Mouse (Mus musculus): ENCODE measurements at regions not wholly inside any gene's neighbourhood (a gene's known extent, or its start where the extent isn't known, plus 50 kb on each side); places are given as distances from the start of the nearest gene placed in this dataset.

GRCm38 (mm10) chr12:110046613-110047012 lies 232.3 kb upstream of the Dio3 start:
- ATAC-seq (ENCODE audit: low FRiP score), result no peak
- Histone ChIP-seq H3K27me3 (no peaks in the 10 kb centered on the region), H3K4me1 (0 out of 2 replicates have a peak, but pooled peaks cover 2% of the 10 kb centered on the region), H3K36me3 (replicated peaks) (no peaks in the 10 kb centered on the region), H3K27ac (no peak overlapping the region), H3K9me3 (no peaks in the 10 kb centered on the region), H3K4me3 (replicated peaks) (no peak overlapping the region), H3K9ac (no peak overlapping the region), H3K4me2 (no peak overlapping the region)
- WGBS, result 55% methylated on average over 9 of the region's 9 CpGs

GRCm38 (mm10) chr12:110047466-110048250 lies 231.2 kb upstream of the Dio3 start:
- Histone ChIP-seq H3K9me3 (no peaks in the 10 kb centered on the region), H3K9ac (no peak overlapping the region), H3K4me1 (0 out of 2 replicates have a peak, but pooled peaks cover 2% of the 10 kb centered on the region), H3K27ac (no peak overlapping the region), H3K36me3 (replicated peaks) (no peaks in the 10 kb centered on the region), H3K27me3 (no peaks in the 10 kb centered on the region), H3K4me3 (replicated peaks) (no peak overlapping the region), H3K4me2 (no peak overlapping the region)
- ATAC-seq (ENCODE audit: low FRiP score), result no peak
- WGBS, result 85% methylated on average over 16 of the region's 16 CpGs

- no peak for ATAC-seq (ENCODE audit: low FRiP score)
- Histone ChIP-seq H3K9me3 (no peaks in the 10 kb centered on the region), H3K27ac (no peak overlapping the region), H3K4me2 (no peak overlapping the region), H3K4me3 (replicated peaks) (no peak overlapping the region), H3K36me3 (replicated peaks) (no peaks in the 10 kb centered on the region), H3K4me1 (0 out of 2 replicates have a peak, but pooled peaks cover 2% of the 10 kb centered on the region), H3K27me3 (no peaks in the 10 kb centered on the region), H3K9ac (no peak overlapping the region)
- 92% methylated on average over 10 of the region's 10 CpGs for WGBS
Observed at GRCm38 (mm10) chr12:110049154-110049736, 229.6 kb upstream of the Dio3 start.

- Histone ChIP-seq H3K4me2 (no peak overlapping the region), H3K27ac (no peak overlapping the region), H3K9me3 (no peaks in the 10 kb centered on the region), H3K9ac (no peak overlapping the region), H3K4me1 (no peaks in the 10 kb centered on the region), H3K36me3 (replicated peaks) (no peaks in the 10 kb centered on the region), H3K27me3 (no peaks in the 10 kb centered on the region), H3K4me3 (replicated peaks) (no peak overlapping the region)
- WGBS, result 78% methylated on average over 5 of the region's 5 CpGs
- no peak for ATAC-seq (ENCODE audit: low FRiP score)
Observed at GRCm38 (mm10) chr12:110059321-110059720, 219.5 kb upstream of the Dio3 start.

- no peaks in the 10 kb centered on the region for H3K36me3 ChIP-seq (replicated peaks)
- H3K27me3 ChIP-seq, result no peaks in the 10 kb centered on the region
- H3K4me3 ChIP-seq (replicated peaks), result no peak overlapping the region
- no peaks in the 10 kb centered on the region for H3K4me1 ChIP-seq
- H3K27ac ChIP-seq, result no peak overlapping the region
- no peak overlapping the region for H3K9ac ChIP-seq
- no peak overlapping the region for H3K4me2 ChIP-seq
- ATAC-seq (ENCODE audit: low FRiP score), result no peak
- H3K9me3 ChIP-seq, result no peaks in the 10 kb centered on the region
- 87% methylated on average over 6 of the region's 6 CpGs for WGBS
Observed at GRCm38 (mm10) chr12:110061961-110062360, 216.9 kb upstream of the Dio3 start.

GRCm38 (mm10) chr12:110063013-110063412 lies 215.9 kb upstream of the Dio3 start:
- whole genome bisulfite sequencing, result 85% methylated on average over 8 of the region's 8 CpGs
- Histone ChIP-seq H3K27me3 (no peaks in the 10 kb centered on the region), H3K4me2 (no peak overlapping the region), H3K4me3 (replicated peaks) (no peak overlapping the region), H3K9ac (no peak overlapping the region), H3K27ac (no peak overlapping the region), H3K4me1 (no peaks in the 10 kb centered on the region), H3K9me3 (no peaks in the 10 kb centered on the region), H3K36me3 (replicated peaks) (no peaks in the 10 kb centered on the region)
- ATAC-seq (ENCODE audit: low FRiP score), result no peak

- no peak for ATAC-seq (ENCODE audit: low FRiP score)
- WGBS, result 66% methylated on average over 4 of the region's 4 CpGs
- no peak overlapping the region for H3K9ac ChIP-seq
Observed at GRCm38 (mm10) chr12:110066361-110066885, 212.4 kb upstream of the Dio3 start.

GRCm38 (mm10) chr12:110070506-110070905 lies 208.4 kb upstream of the Dio3 start:
- Histone ChIP-seq H3K4me3 (replicated peaks) (no peak overlapping the region), H3K4me2 (no peak overlapping the region), H3K36me3 (replicated peaks) (no peaks in the 10 kb centered on the region), H3K27me3 (no peaks in the 10 kb centered on the region), H3K9ac (no peak overlapping the region), H3K27ac (no peak overlapping the region), H3K4me1 (no peaks in the 10 kb centered on the region), H3K9me3 (peaks cover 11% of the 10 kb centered on the region)
- WGBS, result 78% methylated on average over 6 of the region's 6 CpGs
- ATAC-seq (ENCODE audit: low FRiP score), result no peak

More at GRCm38 (mm10) chr12:110066361-110066885, 212.4 kb upstream of the Dio3 start:
- no peaks in the 10 kb centered on the region for H3K4me1 ChIP-seq
- no peak overlapping the region for H3K4me3 ChIP-seq (replicated peaks)
- H3K4me2 ChIP-seq, result no peak overlapping the region
- peaks cover 11% of the 10 kb centered on the region for H3K9me3 ChIP-seq
- no peaks in the 10 kb centered on the region for H3K27me3 ChIP-seq
- no peak overlapping the region for H3K27ac ChIP-seq
- H3K36me3 ChIP-seq (replicated peaks), result no peaks in the 10 kb centered on the region

- Histone ChIP-seq H3K4me3 (replicated peaks) (no peak overlapping the region), H3K27me3 (no peaks in the 10 kb centered on the region), H3K4me1 (no peaks in the 10 kb centered on the region), H3K36me3 (replicated peaks) (no peaks in the 10 kb centered on the region), H3K9me3 (peaks cover 11% of the 10 kb centered on the region), H3K9ac (no peak overlapping the region), H3K27ac (no peak overlapping the region), H3K4me2 (no peak overlapping the region)
- no peak for ATAC-seq (ENCODE audit: low FRiP score)
- WGBS, result 80% methylated on average over 4 of the region's 4 CpGs
Observed at GRCm38 (mm10) chr12:110071823-110072222, 207.0 kb upstream of the Dio3 start.

GRCm38 (mm10) chr12:110074921-110075320 lies 203.9 kb upstream of the Dio3 start:
- H3K27me3 ChIP-seq, result no peaks in the 10 kb centered on the region
- H3K4me2 ChIP-seq, result no peak overlapping the region
- ATAC-seq (ENCODE audit: low FRiP score), result no peak
- H3K9me3 ChIP-seq, result no peaks in the 10 kb centered on the region
- H3K9ac ChIP-seq, result no peak overlapping the region
- 91% methylated on average over 8 of the region's 8 CpGs for WGBS
- H3K4me1 ChIP-seq, result no peaks in the 10 kb centered on the region
- no peaks in the 10 kb centered on the region for H3K36me3 ChIP-seq (replicated peaks)
- no peak overlapping the region for H3K4me3 ChIP-seq (replicated peaks)
- H3K27ac ChIP-seq, result no peak overlapping the region

GRCm38 (mm10) chr12:110077211-110077884 lies 201.5 kb upstream of the Dio3 start:
- H3K27ac ChIP-seq, result no peak overlapping the region
- H3K9ac ChIP-seq, result no peak overlapping the region
- no peaks in the 10 kb centered on the region for H3K9me3 ChIP-seq
- WGBS, result 77% methylated on average over 6 of the region's 6 CpGs
- no peak overlapping the region for H3K4me2 ChIP-seq
- no peak for ATAC-seq (ENCODE audit: low FRiP score)
- H3K4me3 ChIP-seq (replicated peaks), result no peak overlapping the region
- H3K36me3 ChIP-seq (replicated peaks), result no peaks in the 10 kb centered on the region
- no peaks in the 10 kb centered on the region for H3K27me3 ChIP-seq
- no peaks in the 10 kb centered on the region for H3K4me1 ChIP-seq

GRCm38 (mm10) chr12:110078081-110078505 lies 200.8 kb upstream of the Dio3 start:
- Histone ChIP-seq H3K9me3 (no peaks in the 10 kb centered on the region), H3K27ac (no peak overlapping the region), H3K4me3 (replicated peaks) (no peak overlapping the region), H3K36me3 (replicated peaks) (no peaks in the 10 kb centered on the region), H3K9ac (no peak overlapping the region), H3K27me3 (no peaks in the 10 kb centered on the region), H3K4me1 (no peaks in the 10 kb centered on the region), H3K4me2 (no peak overlapping the region)
- WGBS, result 67% methylated on average over 13 of the region's 13 CpGs
- ATAC-seq (ENCODE audit: low FRiP score), result no peak

Measured in forebrain, embryonic 12.5 days (tissue).